In genomic region chr3:88082224-88082618, GRCm38 (mm10) we compare ENCODE assay signal across 9 mouse cellular contexts. TPM values are rescaled to one million over a fixed set of nuclear protein-coding genes. Genes with fewer than 3 reads are reported as not detected.
A peak's percentile ranks its signal among the peaks of the same experiment; 100 is the strongest.
DNase-seq lines count a peak whose midpoint lies in the region; ATAC-seq lines count a peak whose summit lies in the region.
"Had no signal": no experiment of that assay in that cellular context is flagged by ENCODE, and none has a peak within 500 bp of the region (broad histone marks: within the 10 kb centered on the region; RNA-seq: fewer than 3 reads in every experiment).

No protein-coding gene starts in this region.

- H3K4me3 ChIP-seq in forebrain, embryonic 16.5 days (replicated peaks; ENCODE audit: low read length) = peak overlapping the region; percentile 51

- peak; percentile 82 for DNase-seq in heart, adult 11 months
- no peak for DNase-seq in heart, postnatal 25 days (ENCODE audit: low spot score)
- peak; percentile 63 for DNase-seq in ES-CJ7 (ENCODE audit: low read depth, low spot score)
- peak; percentile 23 for DNase-seq in lung, postnatal 10 days
- no peak for DNase-seq in spleen, adult 12 weeks (ENCODE audit: low spot score)
- no peak for DNase-seq in cerebellum, postnatal 25 days
- no peak for DNase-seq in thymus, postnatal 25 days

- no peaks in the 10 kb centered on the region for H3K9me3 ChIP-seq in forebrain, embryonic 16.5 days (ENCODE audit: control insufficient read depth, low read length)

- peak overlapping the region; percentile 23 for H3K9ac ChIP-seq in forebrain, embryonic 16.5 days (replicated peaks; ENCODE audit: low read depth, low read length)

- 2% methylated on average over 13 of the region's 13 CpGs for WGBS in forebrain, embryonic 16.5 days

- peak; percentile 13; the same call in 1 of the 2 replicates for ATAC-seq in forebrain, embryonic 16.5 days

- H3K27ac ChIP-seq in forebrain, embryonic 16.5 days (ENCODE audit: low read length) = no peak overlapping the region

- H3K36me3 ChIP-seq in forebrain, embryonic 16.5 days (ENCODE audit: control insufficient read depth, insufficient read depth) = no peaks in the 10 kb centered on the region

- intact Hi-C loops in heart, postnatal 25 days (cut with DNase I) = no loop called here

- H3K27me3 ChIP-seq in forebrain, embryonic 16.5 days (replicated peaks; ENCODE audit: control insufficient read depth, insufficient read depth, low read length) = no peaks in the 10 kb centered on the region

- peak overlapping the region; percentile 70 for H3K4me2 ChIP-seq in forebrain, embryonic 16.5 days (ENCODE audit: low read length)

- H3K4me1 ChIP-seq in forebrain, embryonic 16.5 days (replicated peaks; ENCODE audit: control insufficient read depth, insufficient read depth, low read length) = peaks cover 11% of the 10 kb centered on the region

RNA-seq across cellular contexts. Expression of gene Iqgap3, which starts 0.5 kb away (rescaled TPM):
- 1 to 10 TPM in 1 of 2 experiments, under 1 TPM in 1; 0.75 to 1.0 TPM for total RNA-seq in heart, postnatal 25 days (2021)
- polyA plus RNA-seq in forebrain, embryonic 16.5 days (2015; fragmentation: Nextera tagmentation; extraction: Ambion mirVana) = 7.5 and 7.8 TPM in 2 replicates

RNA-seq across cellular contexts. Expression of gene Ttc24, which starts 4.1 kb away (rescaled TPM):
- total RNA-seq in heart, postnatal 25 days (2021) = not detected
- polyA plus RNA-seq in forebrain, embryonic 16.5 days (2015; fragmentation: Nextera tagmentation; extraction: Ambion mirVana) = not detected in 2 replicates

RNA-seq across cellular contexts. Expression of gene Naxe, which starts 23.9 kb away (rescaled TPM):
- 10 to 100 TPM; 64.1 to 71.5 TPM for total RNA-seq in heart, postnatal 25 days (2021)
- 164 and 168 TPM in 2 replicates for polyA plus RNA-seq in forebrain, embryonic 16.5 days (2015; fragmentation: Nextera tagmentation; extraction: Ambion mirVana)

RNA-seq across cellular contexts. Expression of gene Gpatch4, which starts 39.3 kb away (rescaled TPM):
- total RNA-seq in heart, postnatal 25 days (2021) = 10 to 100 TPM in 1 of 2 experiments, 1 to 10 TPM in 1; 7.8 to 10.2 TPM
- 32.5 and 36.3 TPM in 2 replicates for polyA plus RNA-seq in forebrain, embryonic 16.5 days (2015; fragmentation: Nextera tagmentation; extraction: Ambion mirVana)

RNA-seq across cellular contexts. Expression of gene Hapln2, which starts 54.8 kb away (rescaled TPM):
- total RNA-seq in heart, postnatal 25 days (2021) = not detected
- 0.25 and 0.35 TPM in 2 replicates for polyA plus RNA-seq in forebrain, embryonic 16.5 days (2015; fragmentation: Nextera tagmentation; extraction: Ambion mirVana)
- polyA plus RNA-seq: gonadal fat pad, adult 2 months had no signal

Comparison
In these comparisons a context has a peak if more than half of its experiments do, and no peak if none do; other contexts are left out.
1. DNase-seq: peak in heart, adult 11 months (single experiment), ES-CJ7 (single experiment) and lung, postnatal 10 days (single experiment); none in heart, postnatal 25 days (single experiment), spleen, adult 12 weeks (single experiment), cerebellum, postnatal 25 days (0 of 2) and thymus, postnatal 25 days (single experiment).